Mouse (Mus musculus) left cerebral cortex, postnatal 14 days (tissue): Measurements from ENCODE around the gene Hspa4. TPM values are rescaled to one million over a fixed set of nuclear protein-coding genes. Genes with fewer than 3 reads are reported as not detected.
A peak's percentile ranks its signal among the peaks of the same experiment; 100 is the strongest.
"Not testable (repeated sequence)": the region's sequence is repeated elsewhere in the genome, so short reads cannot be mapped to it uniquely, and the experiment has no call there.

ENCODE experiments used
- DNase-seq, 2 experiments: peaks; one replicate each; pipeline ENCODE4 v3.0.0; 2021 to 2022; ENCODE audit warnings: low spot score in 2 of 2, mixed read lengths in 1 of 2
- intact Hi-C: fragments of 180-260 bp; cut with DNase I; formaldehyde crosslinking; loops from one replicate; pipeline ENCODE4 v1.15.1; 2025
- long read RNA-seq, 2 experiments: library from polyadenylated mRNA; stranded (forward); transcript quantifications; one replicate each; pipeline ENCODE4 v2.0.0; 2021
- total RNA-seq, 2 experiments: library from RNA; stranded (reverse); gene quantifications; 2 replicates each; pipeline ENCODE4 v1.2.3; 2021

Gene Hspa4
- 100 to 1,000 TPM; 186 to 187 TPM for total RNA-seq
- long read RNA-seq, experiment 1, full-length matches to known transcripts: 53 of 74 reads
- long read RNA-seq, experiment 1, partial matches to known transcripts: 4 of 74 reads
- long read RNA-seq, experiment 1, other reads (novel, unspliced or antisense): 17 of 74 reads
- long read RNA-seq, experiment 2, full-length matches to known transcripts: 57 of 68 reads
- long read RNA-seq, experiment 2, partial matches to known transcripts: 3 of 68 reads
- long read RNA-seq, experiment 2, other reads (novel, unspliced or antisense): 8 of 68 reads

GRCm38 (mm10) chr11:53300330-53301166, at the start of gene Hspa4:
Gene Hspa4 (minus strand): TSS chr11:53300457.
- intact Hi-C loops: loop anchor here (2.0 kb wide), 1 partner anchor 50 kb away; the partner anchor contains the start of gene Aff4

GRCm38 (mm10) chr11:53345738-53346137, 45.5 kb upstream of the Hspa4 start:
- no peak for DNase-seq
- intact Hi-C loops: no loop called here

More at GRCm38 (mm10) chr11:53300330-53301166, at the start of gene Hspa4:
- peak; percentile 98 for DNase-seq

DNA sequence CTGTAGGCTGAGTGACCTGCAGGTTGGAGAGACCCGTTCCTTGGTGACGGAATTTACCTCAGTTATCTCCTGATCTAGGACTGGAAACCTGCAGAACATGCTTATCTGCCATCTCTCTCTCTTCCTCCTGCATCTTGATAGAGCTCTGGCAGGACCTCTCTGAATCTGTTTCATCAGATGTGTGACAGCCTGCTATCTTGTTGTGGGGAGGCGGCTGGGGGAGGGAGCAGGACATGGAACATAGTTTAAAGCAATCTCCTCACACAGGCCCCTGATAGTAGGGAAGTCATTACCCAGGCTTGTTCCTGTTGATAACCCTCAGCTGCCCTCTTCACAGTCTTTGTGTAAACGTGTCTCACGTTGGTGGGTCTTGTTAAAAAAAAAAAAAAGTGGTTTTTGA, 45.1 kb upstream of the Hspa4 start:
- DNase-seq: no peak
- intact Hi-C loops: no loop called here

GRCm38 (mm10) chr11:53342711-53343110, 42.5 kb upstream of the Hspa4 start:
- intact Hi-C loops: no loop called here
- no peak for DNase-seq

- DNase-seq, intact Hi-C loops: not testable (repeated sequence)
Measured at GRCm38 (mm10) chr11:53341019-53341418, 40.8 kb upstream of the Hspa4 start.

GRCm38 (mm10) chr11:53337684-53338083, 37.4 kb upstream of the Hspa4 start:
- intact Hi-C loops: no loop called here
- DNase-seq: no peak

DNA sequence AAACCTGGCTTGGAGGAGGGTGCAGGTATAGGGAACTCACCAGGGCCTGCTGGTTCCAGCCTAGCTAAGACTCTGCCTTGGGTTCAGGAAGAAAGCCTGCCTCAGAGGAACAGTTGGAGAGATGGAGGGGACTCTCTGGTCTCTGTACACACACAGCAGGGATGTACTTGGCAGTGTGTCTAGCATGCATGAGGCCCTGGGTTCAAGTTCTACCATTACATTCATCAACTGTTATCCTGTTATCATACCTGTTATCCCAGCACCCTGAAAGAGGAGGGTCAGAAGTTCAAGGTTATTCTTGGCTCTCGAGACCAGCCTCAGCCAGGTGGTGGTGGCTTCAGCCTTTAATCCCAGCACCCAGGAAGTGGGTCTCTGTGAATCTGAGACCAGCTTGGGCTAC, 36.7 kb upstream of the Hspa4 start:
- intact Hi-C loops: no loop called here
- DNase-seq: no peak

GRCm38 (mm10) chr11:53336182-53336571, 35.9 kb upstream of the Hspa4 start:
- no peak for DNase-seq
- intact Hi-C loops: no loop called here

GRCm38 (mm10) chr11:53335505-53336181, 35.4 kb upstream of the Hspa4 start:
- no peak for DNase-seq
- intact Hi-C loops: no loop called here

DNA sequence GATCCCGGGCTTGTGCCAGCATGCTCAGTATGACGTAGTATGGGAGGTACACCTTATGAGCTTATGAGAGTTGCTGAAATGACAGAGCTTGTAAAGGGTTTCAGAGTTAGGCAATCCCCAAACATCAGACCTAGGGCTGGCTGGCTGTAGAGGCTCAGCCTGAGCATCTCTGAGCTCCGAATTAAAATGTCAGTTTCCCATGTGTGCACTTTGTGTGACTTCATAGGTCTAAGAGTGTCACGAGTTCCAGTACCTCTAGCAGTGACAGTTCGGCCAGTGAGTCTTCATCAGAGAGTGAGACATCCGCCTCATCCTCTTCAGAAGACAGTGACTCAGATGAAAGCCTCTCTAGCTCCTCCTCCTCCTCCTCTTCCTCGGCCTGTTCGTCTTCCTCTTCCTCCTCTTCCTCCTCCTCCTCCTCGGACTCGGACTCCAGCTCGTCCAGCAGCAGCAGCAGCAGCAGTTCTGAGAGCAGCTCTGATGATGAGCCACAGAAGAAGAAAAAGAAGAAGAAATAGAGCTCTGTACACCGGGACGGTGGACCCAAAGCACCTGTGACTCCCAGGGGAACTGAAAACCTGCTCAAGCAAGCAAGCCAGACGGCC, 31.9 kb upstream of the Hspa4 start:
- DNase-seq: no peak
- intact Hi-C loops: no loop called here

- DNase-seq: no peak
- intact Hi-C loops: no loop called here
Measured at GRCm38 (mm10) chr11:53331121-53331520, 30.9 kb upstream of the Hspa4 start.

DNA sequence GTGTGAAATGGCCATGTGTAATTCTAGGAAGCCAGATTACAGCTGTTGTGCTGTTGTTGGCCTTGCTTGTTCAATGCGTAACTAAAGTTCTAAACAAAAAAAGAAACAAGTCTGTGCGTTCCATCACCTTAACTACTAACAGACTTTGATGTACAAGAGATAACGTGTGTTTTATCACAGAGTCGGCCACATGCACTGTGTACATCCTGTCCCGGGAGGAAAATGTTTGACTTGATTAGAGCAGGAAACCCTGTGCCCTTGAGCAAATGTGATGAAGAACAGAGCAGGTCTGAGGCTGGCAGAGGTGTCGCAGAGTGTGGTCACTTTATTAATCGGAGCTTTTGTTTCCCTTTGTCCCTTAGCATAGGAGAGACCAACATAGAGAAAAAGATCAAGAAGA, 30.1 kb upstream of the Hspa4 start:
- DNase-seq: no peak
- intact Hi-C loops: no loop called here

DNA sequence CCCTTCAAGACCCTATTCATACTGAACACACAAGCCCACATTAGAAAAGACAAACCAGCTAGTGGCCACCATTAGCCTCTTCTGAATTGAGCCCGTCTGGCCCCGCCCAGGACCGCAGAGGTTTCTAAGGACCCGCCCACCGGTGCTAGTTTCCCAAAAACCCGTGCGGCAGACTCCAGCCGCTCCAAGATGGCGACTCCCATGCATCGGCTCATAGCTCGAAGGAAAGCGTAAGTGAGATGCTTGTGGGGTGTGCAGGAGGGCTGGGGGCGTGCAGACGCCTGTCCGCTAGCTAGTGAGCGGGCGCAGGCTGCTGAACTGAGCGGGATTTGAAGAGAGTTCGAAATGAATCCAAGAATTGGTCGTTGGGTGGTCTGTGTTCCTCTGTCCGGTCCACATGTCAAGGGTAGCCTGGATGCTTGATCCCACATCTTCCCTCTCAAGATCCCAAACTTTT, 24.3 kb upstream of the Hspa4 start, which contains the start of gene Zcchc10:
Gene Zcchc10, plus strand, starts transcription at position 168 of the 457 bp plus-strand sequence.
- peak; percentile 84 to 87 for DNase-seq
- intact Hi-C loops: no loop called here

GRCm38 (mm10) chr11:53319867-53320266, 19.6 kb upstream of the Hspa4 start:
- intact Hi-C loops, DNase-seq: not testable (repeated sequence)

GRCm38 (mm10) chr11:53318568-53318967, 18.3 kb upstream of the Hspa4 start:
- intact Hi-C loops, DNase-seq: not testable (repeated sequence)

GRCm38 (mm10) chr11:53318041-53318440, 17.8 kb upstream of the Hspa4 start:
- no peak for DNase-seq
- intact Hi-C loops: no loop called here

- DNase-seq: no peak
- intact Hi-C loops: no loop called here
Measured at GRCm38 (mm10) chr11:53316996-53317395, 16.7 kb upstream of the Hspa4 start.

GRCm38 (mm10) chr11:53314770-53315173, 14.5 kb upstream of the Hspa4 start:
- intact Hi-C loops: no loop called here
- DNase-seq: no peak

GRCm38 (mm10) chr11:53312823-53313222, 12.6 kb upstream of the Hspa4 start:
- DNase-seq, intact Hi-C loops: not testable (repeated sequence)
